Mouse (Mus musculus): Measurements from ENCODE around the gene Lhx6. TPM values are rescaled to one million over a fixed set of nuclear protein-coding genes. Genes with fewer than 3 reads are reported as not detected.
"Not testable (repeated sequence)": the region's sequence is repeated elsewhere in the genome, so short reads cannot be mapped to it uniquely, and the experiment has no call there.

Gene Lhx6
- 36.3 and 36.8 TPM in 2 replicates for polyA plus RNA-seq (2015; fragmentation: Nextera tagmentation; extraction: Ambion mirVana)

DNA sequence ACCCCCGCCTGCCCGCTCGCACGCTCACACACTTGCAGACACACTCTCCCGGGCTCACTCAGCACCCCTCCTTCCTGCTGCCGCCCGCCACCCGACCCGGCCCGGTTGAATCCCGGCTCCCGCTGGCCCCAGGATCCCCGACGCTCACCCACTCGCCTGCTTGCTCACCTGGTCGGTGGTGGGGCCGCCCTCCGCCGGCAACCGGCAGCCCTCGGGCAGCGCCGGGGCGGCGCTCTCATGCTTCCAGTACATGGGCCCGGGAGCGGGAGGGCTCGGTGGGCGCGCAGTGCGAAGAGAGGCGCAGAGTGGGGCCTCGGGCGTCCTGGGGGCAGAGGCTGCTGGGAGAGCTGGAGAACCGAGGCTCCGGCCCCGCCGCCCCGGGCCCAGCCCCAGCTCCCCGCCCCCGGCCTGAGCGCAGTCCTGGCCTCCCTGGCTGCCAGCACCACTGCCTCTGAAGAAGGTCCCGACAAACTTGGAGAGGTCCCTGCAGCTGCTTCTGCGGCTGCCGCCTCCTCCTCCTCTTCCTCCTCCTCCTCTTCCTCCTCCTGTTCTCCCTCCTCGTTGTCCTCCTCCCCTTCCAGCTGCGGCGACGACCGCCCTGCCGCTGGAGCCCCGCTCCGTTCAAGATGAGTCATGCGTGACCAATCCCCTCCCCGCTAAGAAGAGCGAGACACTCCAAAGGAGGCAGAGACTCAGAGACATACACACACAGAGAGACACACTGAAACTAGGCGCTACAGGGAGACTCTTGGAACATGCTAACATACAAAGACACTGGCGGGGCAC lies at the start of gene Lhx6:
Lhx6 (minus strand) TSS at position 453 of the 786 bp plus-strand sequence.
- Histone ChIP-seq H3K36me3 (no peaks in the 10 kb centered on the region), H3K27ac (replicated peaks) (peak within 1 kb of the TSS; percentile 90), H3K4me2 (replicated peaks) (peak within 1 kb of the TSS; percentile 52), H3K9me3 (no peaks in the 10 kb centered on the region), H3K27me3 (peaks cover 81% of the 10 kb centered on the region), H3K4me3 (peak within 1 kb of the TSS; percentile 43), H3K9ac (replicated peaks) (peak within 1 kb of the TSS; percentile 52), H3K4me1 (peaks cover 33% of the 10 kb centered on the region)
- ATAC-seq (replicated peaks), result peak; percentile 54
- WGBS, result under 1% methylated on average over 56 of the region's 58 CpGs

DNA sequence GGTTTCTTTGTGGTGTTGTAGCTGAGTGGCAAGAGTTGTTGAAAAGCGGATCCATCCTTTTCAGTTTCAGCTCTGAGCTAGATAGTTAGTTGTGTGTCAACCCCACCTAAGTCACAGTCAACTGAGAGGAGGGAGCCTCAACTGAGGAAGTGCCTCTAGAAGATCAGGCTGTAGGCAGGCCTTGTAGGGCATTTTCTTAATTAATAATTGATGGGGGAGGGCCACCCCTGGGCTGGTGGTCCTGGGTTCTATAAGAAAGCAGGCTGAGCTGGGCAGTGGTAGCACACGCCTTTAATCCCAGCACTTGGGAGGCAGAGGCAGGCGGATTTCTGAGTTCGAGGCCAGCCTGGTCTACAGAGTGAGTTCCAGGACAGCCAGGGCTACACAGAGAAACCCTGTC lies 47.2 kb upstream of the Lhx6 start:
- not testable (repeated sequence) for H3K4me1 ChIP-seq; H3K4me2 ChIP-seq (replicated peaks); H3K9me3 ChIP-seq; ATAC-seq (replicated peaks); H3K27me3 ChIP-seq; H3K9ac ChIP-seq (replicated peaks); H3K27ac ChIP-seq (replicated peaks); H3K4me3 ChIP-seq
- H3K36me3 ChIP-seq, result peaks cover 10% of the 10 kb centered on the region
- WGBS, result 93% methylated on average over 4 of the region's 4 CpGs

DNA sequence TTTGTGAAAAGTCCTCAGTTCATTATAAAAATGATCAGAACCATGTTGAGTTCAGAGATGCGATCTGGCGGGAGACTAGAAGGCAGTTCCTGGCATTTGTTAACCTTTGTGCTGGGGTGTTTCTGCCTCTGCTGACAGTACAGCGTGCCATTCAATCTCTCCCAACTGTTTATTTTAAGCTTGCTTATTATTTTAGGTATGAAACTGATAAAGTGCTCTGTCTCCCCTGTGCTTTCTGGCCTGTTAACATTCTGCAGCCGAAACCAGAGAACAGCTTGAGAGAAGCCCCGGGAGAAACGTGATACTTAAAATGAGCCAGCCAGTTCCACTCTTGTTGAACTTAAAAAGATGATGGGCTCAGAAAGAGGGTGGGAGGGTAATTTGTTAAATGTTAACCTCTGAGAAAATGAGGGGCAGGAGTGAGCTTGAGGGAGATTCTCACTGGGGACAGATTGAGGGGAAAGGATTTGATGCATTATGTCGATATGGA lies 43.7 kb upstream of the Lhx6 start:
- no peak overlapping the region for H3K27ac ChIP-seq (replicated peaks)
- ATAC-seq (replicated peaks), result no peak
- H3K27me3 ChIP-seq, result no peaks in the 10 kb centered on the region
- H3K9ac ChIP-seq (replicated peaks), result no peak overlapping the region
- no peaks in the 10 kb centered on the region for H3K9me3 ChIP-seq
- peaks cover 10% of the 10 kb centered on the region for H3K36me3 ChIP-seq
- no peak overlapping the region for H3K4me3 ChIP-seq
- no peaks in the 10 kb centered on the region for H3K4me1 ChIP-seq
- 91% methylated on average over 7 of the region's 7 CpGs for WGBS
- H3K4me2 ChIP-seq (replicated peaks), result no peak overlapping the region

DNA sequence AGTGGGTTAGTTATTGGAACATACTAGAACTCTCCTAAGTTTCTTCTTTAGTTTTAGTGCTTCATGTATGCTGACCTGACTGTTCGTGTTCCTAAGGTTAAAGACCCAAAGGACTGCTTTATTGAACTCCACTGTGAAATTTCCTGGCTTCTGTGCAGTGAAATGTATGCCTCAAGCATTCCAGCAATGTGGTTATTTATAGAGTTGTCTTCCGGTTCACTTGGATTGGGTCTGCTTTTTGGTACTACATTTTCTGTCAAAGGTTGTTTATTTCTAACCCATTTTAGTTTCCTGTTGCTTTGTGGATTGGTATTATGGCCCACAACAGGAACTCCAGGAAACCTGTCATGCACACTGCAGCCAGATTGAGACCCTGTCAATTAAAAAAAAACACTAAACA lies 33.9 kb upstream of the Lhx6 start:
- no peaks in the 10 kb centered on the region for H3K27me3 ChIP-seq
- no peaks in the 10 kb centered on the region for H3K9me3 ChIP-seq
- H3K4me1 ChIP-seq, result peaks cover 29% of the 10 kb centered on the region
- ATAC-seq (replicated peaks), result no peak
- H3K36me3 ChIP-seq, result peaks cover 7% of the 10 kb centered on the region; the same call in 1 of the 2 replicates
- H3K27ac ChIP-seq (replicated peaks), result no peak overlapping the region
- H3K4me2 ChIP-seq (replicated peaks), result no peak overlapping the region
- 80% methylated on average over 2 of the region's 2 CpGs for WGBS
- H3K4me3 ChIP-seq, result no peak overlapping the region
- no peak overlapping the region for H3K9ac ChIP-seq (replicated peaks)

DNA sequence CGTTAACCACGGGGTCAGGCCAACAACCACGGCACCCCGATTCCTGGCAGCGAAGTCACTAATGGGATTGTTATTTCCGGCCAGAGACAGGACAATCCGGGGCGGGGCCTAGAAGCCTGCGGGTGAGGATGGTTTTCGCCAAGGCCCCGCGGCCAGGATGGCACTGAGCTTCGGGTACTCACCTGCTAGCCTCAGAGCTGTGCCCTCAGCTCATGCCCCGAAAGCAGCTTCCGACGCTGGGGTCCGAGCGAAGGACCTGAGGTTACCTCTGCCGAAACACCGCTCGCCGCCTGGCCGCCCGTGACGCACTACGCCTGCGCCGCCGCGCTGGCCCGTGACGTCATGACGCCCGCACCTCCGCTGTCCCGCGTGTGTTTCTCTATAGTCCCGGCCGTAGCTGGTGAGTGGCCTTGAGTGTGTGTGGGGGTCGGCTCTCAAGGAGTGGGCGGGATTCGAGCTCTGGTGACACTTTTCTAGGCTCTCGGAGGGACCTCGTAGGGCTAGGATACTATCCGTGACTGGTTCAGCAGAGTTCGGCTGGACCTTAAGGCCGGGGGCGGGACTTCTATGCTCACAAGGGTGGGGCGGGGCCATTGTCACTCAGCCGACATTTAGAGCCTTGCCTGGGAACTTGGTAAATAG lies 31.2 kb upstream of the Lhx6 start, which contains the start of the genes Mrrf and Rbm18:
Mrrf (plus strand) TSS at position 90 of the 642 bp plus-strand sequence.
Rbm18 (minus strand) TSS at position 474 of the 642 bp plus-strand sequence.
- Histone ChIP-seq H3K4me1 (peaks cover 29% of the 10 kb centered on the region), H3K27me3 (no peaks in the 10 kb centered on the region), H3K27ac (replicated peaks) (peak within 1 kb of the TSS; percentile 81), H3K9me3 (no peaks in the 10 kb centered on the region), H3K4me2 (replicated peaks) (peak within 1 kb of the TSS; percentile 61), H3K9ac (replicated peaks) (peak within 1 kb of the TSS; percentile 69), H3K36me3 (peaks cover 29% of the 10 kb centered on the region), H3K4me3 (peak within 1 kb of the TSS; percentile 62)
- ATAC-seq (replicated peaks), result peak; percentile 99
- WGBS, result under 1% methylated on average over 50 of the region's 50 CpGs

DNA sequence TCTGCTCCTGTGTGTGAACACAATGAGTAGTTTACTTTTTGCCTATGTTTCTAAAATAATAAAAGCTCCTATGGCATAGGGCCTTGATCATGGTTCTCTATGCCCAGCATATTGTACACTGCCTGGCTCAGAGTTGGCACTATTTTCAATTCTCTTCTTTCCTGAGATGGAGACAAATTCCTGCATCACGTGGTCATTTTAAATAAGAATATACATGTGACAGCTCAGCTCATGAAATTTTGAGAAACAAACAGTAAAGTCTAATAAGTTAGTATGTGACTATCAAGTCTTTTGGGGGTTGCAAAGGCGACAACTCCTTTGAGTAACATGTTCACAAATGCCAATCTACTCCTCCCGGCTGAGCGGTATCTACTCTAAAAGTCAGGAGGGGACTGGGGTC lies 30.7 kb upstream of the Lhx6 start:
- Histone ChIP-seq H3K4me3 (peak overlapping the region; percentile 62), H3K9ac (replicated peaks) (peak overlapping the region; percentile 69), H3K4me2 (replicated peaks) (peak overlapping the region; percentile 61), H3K27ac (replicated peaks) (peak overlapping the region; percentile 81; the same call in 1 of the 2 replicates), H3K27me3 (no peaks in the 10 kb centered on the region), H3K4me1 (peaks cover 29% of the 10 kb centered on the region), H3K9me3 (no peaks in the 10 kb centered on the region), H3K36me3 (peaks cover 34% of the 10 kb centered on the region)
- ATAC-seq (replicated peaks), result 0 out of 2 replicates have a peak, but pooled peaks have one; percentile 0
- WGBS, result 3% methylated on average over 4 of the region's 4 CpGs

DNA sequence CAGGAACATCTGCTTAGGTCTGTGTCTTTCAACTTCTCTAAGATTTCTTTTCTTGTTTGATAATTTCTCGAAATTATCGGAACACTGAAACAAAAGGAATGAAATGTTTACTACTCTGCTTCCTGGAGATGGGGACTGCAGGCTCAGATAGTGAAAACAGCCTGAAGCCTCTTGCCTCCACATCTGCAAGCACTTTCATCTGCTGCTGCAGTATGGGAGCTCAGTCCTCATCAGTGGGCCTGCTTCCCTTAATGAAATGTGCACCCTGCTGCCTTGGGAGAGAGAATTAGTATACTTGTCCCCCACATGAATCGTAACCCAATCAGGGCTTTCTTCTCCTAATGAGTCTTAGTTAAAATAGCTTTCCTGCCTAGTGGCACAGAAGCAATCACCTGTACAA lies 23.8 kb upstream of the Lhx6 start:
- ATAC-seq (replicated peaks), result no peak
- no peak overlapping the region for H3K4me2 ChIP-seq (replicated peaks)
- H3K4me1 ChIP-seq, result no peaks in the 10 kb centered on the region
- H3K4me3 ChIP-seq, result no peak overlapping the region
- no peak overlapping the region for H3K27ac ChIP-seq (replicated peaks)
- H3K9me3 ChIP-seq, result no peaks in the 10 kb centered on the region
- WGBS, result 73% methylated on average over 3 of the region's 3 CpGs
- H3K36me3 ChIP-seq, result peaks cover 77% of the 10 kb centered on the region
- no peaks in the 10 kb centered on the region for H3K27me3 ChIP-seq
- H3K9ac ChIP-seq (replicated peaks), result no peak overlapping the region

DNA sequence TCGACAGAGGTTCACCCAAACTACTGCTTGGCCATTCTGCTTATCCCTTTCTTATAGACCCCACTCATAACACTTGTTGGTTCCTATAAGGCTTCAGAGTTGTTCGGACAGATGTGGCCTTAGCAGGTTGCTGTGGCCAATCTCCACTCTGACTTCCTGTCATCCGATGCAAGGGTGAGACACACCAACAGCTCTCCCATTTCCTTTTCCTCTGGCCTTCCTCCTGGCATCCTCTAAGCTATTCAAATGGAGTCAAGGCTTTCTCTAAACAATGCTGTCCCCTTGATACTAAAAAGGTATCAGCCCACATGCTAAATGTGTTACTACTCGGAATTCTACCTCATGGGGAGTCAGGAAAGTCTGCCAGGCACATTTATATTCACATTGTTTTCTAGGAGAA lies 22.8 kb upstream of the Lhx6 start:
- peaks cover 74% of the 10 kb centered on the region for H3K36me3 ChIP-seq
- ATAC-seq (replicated peaks), result no peak
- H3K4me3 ChIP-seq, result no peak overlapping the region
- no peak overlapping the region for H3K9ac ChIP-seq (replicated peaks)
- H3K4me2 ChIP-seq (replicated peaks), result no peak overlapping the region
- no peaks in the 10 kb centered on the region for H3K4me1 ChIP-seq
- H3K9me3 ChIP-seq, result no peaks in the 10 kb centered on the region
- WGBS, result 87% methylated on average over 4 of the region's 4 CpGs
- H3K27ac ChIP-seq (replicated peaks), result no peak overlapping the region
- H3K27me3 ChIP-seq, result no peaks in the 10 kb centered on the region

DNA sequence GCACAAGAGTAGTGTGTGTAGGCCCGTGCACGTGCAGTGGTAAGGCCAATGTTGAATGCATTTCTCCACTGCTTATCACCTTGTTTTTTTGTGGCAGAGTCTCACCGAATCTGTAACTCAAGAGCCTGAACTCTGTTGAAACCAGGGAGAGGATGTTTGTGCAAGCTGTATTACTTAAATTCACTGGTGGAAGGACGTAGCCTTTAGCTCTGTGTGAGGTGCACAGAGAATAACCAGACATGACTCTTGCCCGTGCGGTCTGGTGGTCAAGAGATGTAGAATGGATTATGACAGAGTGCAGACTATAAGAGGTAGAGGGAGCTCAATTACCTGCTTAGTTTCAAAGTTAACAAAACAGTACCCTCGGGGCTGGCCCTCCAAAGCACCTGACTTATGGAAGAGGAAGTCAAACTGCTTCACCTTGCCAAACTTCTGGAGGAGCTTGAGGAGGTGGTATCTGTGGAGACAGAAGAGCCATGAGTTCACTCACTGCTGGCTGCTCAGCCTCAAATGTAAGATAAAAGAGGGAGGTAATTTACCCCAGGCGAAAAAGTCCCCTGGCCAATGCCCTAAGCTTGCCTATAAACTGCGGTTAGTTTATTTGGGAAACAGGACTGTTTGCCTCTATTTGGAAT lies 21.7 kb upstream of the Lhx6 start:
- Histone ChIP-seq H3K4me1 (no peaks in the 10 kb centered on the region), H3K27ac (replicated peaks) (no peak overlapping the region), H3K4me2 (replicated peaks) (no peak overlapping the region), H3K9me3 (no peaks in the 10 kb centered on the region), H3K4me3 (no peak overlapping the region), H3K36me3 (peaks cover 73% of the 10 kb centered on the region), H3K27me3 (no peaks in the 10 kb centered on the region), H3K9ac (replicated peaks) (no peak overlapping the region)
- 93% methylated on average over 9 of the region's 9 CpGs for WGBS
- ATAC-seq (replicated peaks), result no peak

DNA sequence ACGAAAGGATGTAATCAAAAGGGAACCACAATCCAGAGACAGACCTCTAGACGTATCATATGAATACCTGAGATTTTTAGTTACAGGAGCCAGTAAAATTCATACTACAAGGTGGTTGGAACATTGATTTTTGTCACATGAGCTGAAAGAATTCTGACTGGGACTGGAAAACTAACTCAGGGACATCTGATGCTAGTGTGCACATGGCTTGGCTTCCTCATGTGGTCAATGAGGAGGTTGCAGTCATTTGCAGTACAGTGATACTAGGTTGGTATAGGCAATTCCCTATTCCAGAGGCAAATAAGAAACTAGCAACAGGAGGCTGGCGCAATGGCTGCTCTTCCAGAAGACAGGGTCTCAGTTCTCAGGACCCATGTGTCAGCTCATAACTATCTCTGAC lies 7.4 kb upstream of the Lhx6 start:
- H3K4me3 ChIP-seq, result no peak overlapping the region
- no peaks in the 10 kb centered on the region for H3K9me3 ChIP-seq
- 77% methylated on average over 3 of the region's 3 CpGs for WGBS
- ATAC-seq (replicated peaks), result no peak
- no peak overlapping the region for H3K4me2 ChIP-seq (replicated peaks)
- peaks cover 22% of the 10 kb centered on the region for H3K36me3 ChIP-seq
- H3K4me1 ChIP-seq, result no peaks in the 10 kb centered on the region
- peaks cover 30% of the 10 kb centered on the region for H3K27me3 ChIP-seq
- no peak overlapping the region for H3K27ac ChIP-seq (replicated peaks)
- H3K9ac ChIP-seq (replicated peaks), result no peak overlapping the region

DNA sequence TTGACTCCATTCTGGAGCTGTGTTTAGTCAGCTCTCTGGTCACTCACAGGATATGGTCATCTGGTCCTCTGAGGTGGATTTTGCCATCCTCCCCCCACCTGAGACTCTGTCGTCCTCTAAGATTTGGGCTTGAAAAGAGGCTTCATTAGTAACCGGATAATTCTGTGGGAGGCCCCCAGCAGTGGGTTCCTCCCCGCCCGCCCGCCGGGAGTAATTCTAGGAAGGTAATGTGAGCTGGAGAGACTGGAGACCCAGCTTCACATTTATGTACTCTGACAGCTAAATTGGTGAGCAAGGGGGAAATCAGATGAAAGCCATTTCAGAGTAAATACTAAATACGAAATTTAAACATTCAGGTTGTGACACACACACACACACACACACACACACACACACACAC lies 3.4 kb upstream of the Lhx6 start:
- Histone ChIP-seq H3K4me3 (no peak overlapping the region), H3K4me2 (replicated peaks) (no peak overlapping the region), H3K27ac (replicated peaks) (no peak overlapping the region), H3K27me3 (peaks cover 65% of the 10 kb centered on the region), H3K4me1 (peaks cover 20% of the 10 kb centered on the region), H3K9ac (replicated peaks) (no peak overlapping the region), H3K9me3 (no peaks in the 10 kb centered on the region), H3K36me3 (no peaks in the 10 kb centered on the region)
- ATAC-seq (replicated peaks), result no peak
- WGBS, result 4% methylated on average over 7 of the region's 7 CpGs

DNA sequence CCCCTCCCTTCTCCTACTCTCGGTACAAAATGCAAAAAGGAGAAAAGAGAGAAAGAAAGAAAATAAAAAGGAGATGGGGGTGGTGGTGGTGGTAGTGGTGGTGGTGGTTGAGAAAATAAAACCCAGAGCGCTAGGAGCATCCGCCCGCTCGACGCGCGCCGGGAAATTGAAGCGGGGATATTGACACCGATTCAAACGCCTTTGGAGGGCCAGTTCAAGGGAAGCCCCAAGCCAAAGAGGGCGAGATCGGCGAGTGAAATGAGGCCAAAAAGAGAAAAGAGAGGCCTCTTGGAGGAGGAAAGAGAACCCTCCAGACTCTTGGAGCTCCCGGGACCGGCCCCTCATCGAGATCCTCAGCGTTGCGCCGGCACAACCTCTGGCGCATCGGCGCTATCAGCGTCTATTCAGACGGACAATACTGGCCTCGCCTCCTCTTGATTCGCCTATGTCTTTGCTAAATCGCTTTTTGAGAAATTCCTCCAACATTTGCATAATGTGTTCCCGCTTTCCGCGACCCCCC lies 712 bp downstream of the Lhx6 start:
- WGBS, result under 1% methylated on average over 32 of the region's 32 CpGs
- H3K9me3 ChIP-seq, result no peaks in the 10 kb centered on the region
- H3K4me1 ChIP-seq, result peaks cover 33% of the 10 kb centered on the region
- H3K9ac ChIP-seq (replicated peaks), result peak overlapping the region; percentile 52
- H3K27me3 ChIP-seq, result peaks cover 84% of the 10 kb centered on the region
- peak overlapping the region; percentile 52 for H3K4me2 ChIP-seq (replicated peaks)
- H3K36me3 ChIP-seq, result no peaks in the 10 kb centered on the region
- peak overlapping the region; percentile 43 for H3K4me3 ChIP-seq
- ATAC-seq (replicated peaks), result peak; percentile 62
- peak overlapping the region; percentile 90 for H3K27ac ChIP-seq (replicated peaks)

All from forebrain, embryonic 15.5 days (tissue).